Mouse (Mus musculus) lung, adult 2 months (tissue): ENCODE measurements around the gene Rnf169.

Experiments used
- CTCF ChIP-seq: fragments of 200-500 bp; IDR thresholded peaks from 2 replicates; pipeline ENCODE4 v1.5.1; 2011; ENCODE audit warnings: mild to moderate bottlenecking, low read length, control low read depth; ENCODE audit not compliant: insufficient read depth
- POLR2A ChIP-seq: fragments of 200-500 bp; IDR thresholded peaks from 2 replicates; pipeline ENCODE4 v1.6.1; 2011; ENCODE audit warnings: low read depth, mild to moderate bottlenecking, control low read depth, low read length, borderline replicate concordance; ENCODE audit errors: extremely low read depth

GRCm38 (mm10) chr7:99993159-99993558, 12.9 kb upstream of the Rnf169 start:
- no peak for TF ChIP-seq CTCF
- no peak for TF ChIP-seq POLR2A
